Mouse (Mus musculus): ENCODE results near the gene Ern2. TPM values are rescaled to one million over a fixed set of nuclear protein-coding genes. Genes with fewer than 3 reads are reported as not detected.

Ern2 gene
- polyA plus RNA-seq, 1 experiment = not detected

DNA sequence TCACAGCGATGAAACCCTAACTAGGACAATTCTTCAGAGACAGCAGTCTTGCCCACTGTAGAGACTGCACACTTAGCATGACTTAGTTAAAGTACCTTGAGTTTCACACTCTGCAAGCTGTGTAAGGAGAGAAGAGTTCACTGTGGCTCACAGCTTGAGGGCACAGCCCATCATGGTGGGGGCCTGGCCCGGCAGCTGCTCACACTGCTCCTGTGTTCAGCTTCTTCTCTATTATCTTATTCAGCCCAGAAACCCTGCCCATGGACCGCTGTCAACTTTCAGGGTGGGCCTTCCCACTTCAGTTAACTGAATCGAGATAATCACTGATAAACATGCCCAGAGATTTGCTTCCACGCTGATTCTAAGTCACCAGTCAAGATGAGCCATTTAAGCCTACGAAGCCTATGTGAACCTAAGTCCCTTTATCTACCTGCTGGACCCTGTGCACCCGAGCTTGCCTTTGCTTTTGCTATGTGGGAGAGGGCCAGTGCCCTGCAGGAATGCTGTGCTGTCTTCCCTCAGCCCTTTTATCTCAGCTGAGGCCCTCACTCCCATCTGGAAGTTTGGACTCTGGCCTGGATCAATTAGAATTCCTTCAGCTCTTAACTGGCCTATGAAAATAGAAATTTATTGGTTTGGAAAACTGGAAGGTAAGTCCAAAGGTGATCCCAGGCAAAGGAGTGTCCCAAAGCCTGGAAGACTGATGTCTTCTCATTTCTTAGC is 40.2 kb upstream of the Ern2 start:
- H3K27me3 ChIP-seq (ENCODE audit: control insufficient read depth, insufficient read depth, insufficient read length) = no peaks in the 10 kb centered on the region
- no peak overlapping the region for H3ac ChIP-seq (ENCODE audit: control insufficient read depth, insufficient read length)
- no peak overlapping the region for H3K4me2 ChIP-seq (ENCODE audit: low read depth)
- no peaks in the 10 kb centered on the region for H3K36me3 ChIP-seq (ENCODE audit: control insufficient read depth, insufficient read depth)
- H3K4me3 ChIP-seq = no peak overlapping the region
- H3K79me2 ChIP-seq (ENCODE audit: control insufficient read depth, insufficient read depth) = no peaks in the 10 kb centered on the region
- TF ChIP-seq SRF (IDR thresholded peaks at IDR 0.05; ENCODE audit: control insufficient read depth, insufficient read length, low read depth) (no peak), POLR2A (IDR thresholded peaks at IDR 0.05; ENCODE audit: insufficient read length, low read depth) (no peak), MYOG (IDR thresholded peaks at IDR 0.05; ENCODE audit: control insufficient read depth in 1 of 3, insufficient read depth in 1 of 3, insufficient read length in 2 of 3, low read depth in 2 of 3) (no peak), USF1 (IDR thresholded peaks at IDR 0.05; ENCODE audit: low read depth) (no peak), REST (IDR thresholded peaks at IDR 0.05; ENCODE audit: insufficient read depth, insufficient read length) (no peak), E2F4 (IDR thresholded peaks at IDR 0.05; ENCODE audit: insufficient read depth) (no peak), CEBPB (IDR thresholded peaks at IDR 0.05; ENCODE audit: insufficient read depth, poor library complexity, severe bottlenecking) (no peak), MYOD1 (IDR thresholded peaks at IDR 0.05; ENCODE audit: control insufficient read depth in 1 of 3, insufficient read length in 2 of 3, low read depth in 2 of 3) (no peak)

DNA sequence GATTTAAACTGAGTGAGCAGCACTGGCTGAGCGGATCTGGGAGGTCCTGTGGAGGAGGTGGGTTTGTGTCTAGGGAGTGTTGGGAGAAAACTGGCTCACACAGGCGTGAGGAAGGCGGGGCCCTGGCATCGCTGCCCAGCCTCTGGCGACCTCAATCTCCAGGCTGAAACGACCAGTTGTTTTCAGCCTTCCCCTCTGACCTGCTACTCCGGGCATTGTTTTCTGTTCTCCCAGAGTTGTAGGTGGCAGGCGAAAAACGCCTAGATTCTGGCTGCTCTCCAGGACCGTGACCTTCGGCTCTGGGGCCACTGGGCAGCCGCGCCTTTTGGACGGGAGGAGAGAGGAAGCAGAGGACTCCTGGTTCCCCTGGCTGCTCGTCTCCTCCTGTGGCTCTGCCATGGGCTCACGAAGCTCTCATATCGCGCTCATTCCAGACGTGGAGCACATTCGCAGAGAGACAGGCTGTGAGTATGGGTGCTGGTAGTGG is 33.4 kb upstream of the Ern2 start, which contains the start of gene Chp2:
TSS of gene Chp2 (plus strand) at position 182 of the 487 bp plus-strand sequence.
- Histone ChIP-seq H3K27me3 (ENCODE audit: control insufficient read depth, insufficient read depth, insufficient read length) (peaks cover 17% of the 10 kb centered on the region), H3ac (ENCODE audit: control insufficient read depth, insufficient read length) (no peak within 1 kb of the TSS), H3K4me3 (no peak within 1 kb of the TSS), H3K79me2 (ENCODE audit: control insufficient read depth, insufficient read depth) (no peaks in the 10 kb centered on the region), H3K4me2 (ENCODE audit: low read depth) (peak within 1 kb of the TSS; percentile 24), H3K36me3 (ENCODE audit: control insufficient read depth, insufficient read depth) (no peaks in the 10 kb centered on the region)
- TF ChIP-seq POLR2AphosphoS2 (IDR thresholded peaks at IDR 0.05; ENCODE audit: insufficient read length, low read depth) (no peak), CEBPB (IDR thresholded peaks at IDR 0.05; ENCODE audit: insufficient read depth, poor library complexity, severe bottlenecking) (no peak), TCF12 (IDR thresholded peaks at IDR 0.05; ENCODE audit: insufficient read depth, poor library complexity, severe bottlenecking) (no peak), MAX (IDR thresholded peaks at IDR 0.05; ENCODE audit: low read depth) (no peak), REST (IDR thresholded peaks at IDR 0.05; ENCODE audit: insufficient read depth, insufficient read length) (no peak), USF1 (IDR thresholded peaks at IDR 0.05; ENCODE audit: low read depth) (no peak), E2F4 (IDR thresholded peaks at IDR 0.05; ENCODE audit: insufficient read depth) (no peak), TCF3 (IDR thresholded peaks at IDR 0.05; ENCODE audit: insufficient read length, low read depth) (no peak), POLR2A (IDR thresholded peaks at IDR 0.05; ENCODE audit: insufficient read length, low read depth) (no peak), MYOD1 (IDR thresholded peaks at IDR 0.05; ENCODE audit: control insufficient read depth in 1 of 3, insufficient read length in 2 of 3, low read depth in 2 of 3) (no peak), SRF (IDR thresholded peaks at IDR 0.05; ENCODE audit: control insufficient read depth, insufficient read length, low read depth) (no peak), MYOG (IDR thresholded peaks at IDR 0.05; ENCODE audit: control insufficient read depth in 1 of 3, insufficient read depth in 1 of 3, insufficient read length in 2 of 3, low read depth in 2 of 3) (no peak)

DNA sequence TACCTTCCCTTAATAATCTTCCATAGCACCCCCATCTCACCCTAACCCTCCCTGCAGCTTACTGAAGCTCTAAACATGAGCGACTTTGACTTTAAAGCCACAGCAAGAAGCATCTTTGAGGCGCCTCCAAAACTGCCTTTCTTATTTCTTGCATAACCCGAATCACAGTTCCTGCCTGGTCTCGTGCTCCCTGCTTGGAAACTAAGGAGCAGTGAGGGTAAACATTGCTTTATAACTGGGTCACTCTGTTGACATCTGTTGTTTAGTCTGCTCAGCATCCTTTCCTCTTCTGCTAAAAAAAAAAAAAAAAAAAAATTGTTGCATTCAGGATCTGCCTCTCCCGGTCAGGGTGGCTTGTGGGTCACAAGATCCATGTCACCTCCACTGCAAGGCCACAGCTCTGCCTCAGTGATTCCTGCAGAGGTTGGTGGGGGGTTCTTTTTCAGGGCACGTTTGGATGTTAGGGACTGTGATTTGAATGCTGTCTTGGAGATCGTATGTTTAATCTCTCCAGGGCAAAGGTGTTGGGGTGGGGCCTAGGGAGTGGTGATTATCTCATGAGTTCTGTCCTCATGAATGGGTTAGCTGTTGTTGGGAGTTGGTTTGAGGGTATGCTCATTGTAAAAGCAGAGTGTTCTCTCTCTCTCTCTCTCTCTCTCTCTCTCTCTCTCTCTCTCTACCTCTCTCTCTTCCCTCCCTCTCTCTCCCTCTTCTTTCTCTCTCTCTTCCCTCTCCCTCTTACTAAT is 22.4 kb upstream of the Ern2 start:
- TF ChIP-seq CEBPB (IDR thresholded peaks at IDR 0.05; ENCODE audit: insufficient read depth, poor library complexity, severe bottlenecking) (no peak), SRF (IDR thresholded peaks at IDR 0.05; ENCODE audit: control insufficient read depth, insufficient read length, low read depth) (no peak), MAX (IDR thresholded peaks at IDR 0.05; ENCODE audit: low read depth) (no peak), POLR2A (IDR thresholded peaks at IDR 0.05; ENCODE audit: insufficient read length, low read depth) (no peak)
- no peak overlapping the region for H3ac ChIP-seq (ENCODE audit: control insufficient read depth, insufficient read length)
- H3K79me2 ChIP-seq (ENCODE audit: control insufficient read depth, insufficient read depth) = no peaks in the 10 kb centered on the region
- H3K36me3 ChIP-seq (ENCODE audit: control insufficient read depth, insufficient read depth) = no peaks in the 10 kb centered on the region
- no peak overlapping the region for H3K4me2 ChIP-seq (ENCODE audit: low read depth)
- H3K27me3 ChIP-seq (ENCODE audit: control insufficient read depth, insufficient read depth, insufficient read length) = peaks cover 33% of the 10 kb centered on the region
- no peak overlapping the region for H3K4me3 ChIP-seq

DNA sequence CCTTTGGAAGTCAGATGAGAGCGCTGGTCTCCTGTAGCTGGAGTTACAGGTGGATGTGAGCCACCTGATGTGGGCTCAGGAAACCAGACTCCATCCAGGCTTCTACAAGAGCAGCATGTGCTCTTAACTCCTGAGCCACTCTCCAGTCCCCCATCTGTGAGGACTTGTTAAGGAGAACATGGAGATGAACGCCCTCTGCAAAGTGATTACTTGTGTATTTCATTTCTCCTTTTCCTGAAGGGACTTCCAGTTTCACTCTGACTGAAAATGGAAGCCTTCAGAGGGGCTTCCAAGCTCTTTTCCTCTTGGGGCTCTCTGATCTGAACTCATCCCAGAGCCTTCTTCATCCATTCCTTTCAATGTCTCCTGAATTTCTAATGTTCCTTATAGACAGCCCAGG is 20.1 kb upstream of the Ern2 start:
- Histone ChIP-seq H3ac (ENCODE audit: control insufficient read depth, insufficient read length) (no peak overlapping the region), H3K4me3 (no peak overlapping the region), H3K79me2 (ENCODE audit: control insufficient read depth, insufficient read depth) (no peaks in the 10 kb centered on the region), H3K4me2 (ENCODE audit: low read depth) (no peak overlapping the region), H3K27me3 (ENCODE audit: control insufficient read depth, insufficient read depth, insufficient read length) (peaks cover 40% of the 10 kb centered on the region), H3K36me3 (ENCODE audit: control insufficient read depth, insufficient read depth) (no peaks in the 10 kb centered on the region)
- no peak for TF ChIP-seq REST (IDR thresholded peaks at IDR 0.05; ENCODE audit: insufficient read depth, insufficient read length)
- no peak for TF ChIP-seq USF1 (IDR thresholded peaks at IDR 0.05; ENCODE audit: low read depth)
- no peak for TF ChIP-seq TCF12 (IDR thresholded peaks at IDR 0.05; ENCODE audit: insufficient read depth, poor library complexity, severe bottlenecking)
- TF ChIP-seq CEBPB (IDR thresholded peaks at IDR 0.05; ENCODE audit: insufficient read depth, poor library complexity, severe bottlenecking) = no peak
- no peak for TF ChIP-seq TCF3 (IDR thresholded peaks at IDR 0.05; ENCODE audit: insufficient read length, low read depth)
- TF ChIP-seq MAX (IDR thresholded peaks at IDR 0.05; ENCODE audit: low read depth) = no peak
- TF ChIP-seq SRF (IDR thresholded peaks at IDR 0.05; ENCODE audit: control insufficient read depth, insufficient read length, low read depth) = no peak
- no peak for TF ChIP-seq E2F4 (IDR thresholded peaks at IDR 0.05; ENCODE audit: insufficient read depth)
- TF ChIP-seq MYOD1 (IDR thresholded peaks at IDR 0.05; ENCODE audit: control insufficient read depth in 1 of 3, insufficient read length in 2 of 3, low read depth in 2 of 3) = no peak
- no peak for TF ChIP-seq POLR2AphosphoS2 (IDR thresholded peaks at IDR 0.05; ENCODE audit: insufficient read length, low read depth)
- TF ChIP-seq MYOG (IDR thresholded peaks at IDR 0.05; ENCODE audit: control insufficient read depth in 1 of 3, insufficient read depth in 1 of 3, insufficient read length in 2 of 3, low read depth in 2 of 3) = no peak
- TF ChIP-seq POLR2A (IDR thresholded peaks at IDR 0.05; ENCODE audit: insufficient read length, low read depth) = no peak

Measured in myocyte (in vitro differentiated cells).